Mouse (Mus musculus): ENCODE results near the gene Fam208b.

- TF ChIP-seq CTCF (IDR thresholded peaks at IDR 0.05; ENCODE audit: low read depth, low read length): no peak
- TF ChIP-seq POLR2A (IDR thresholded peaks at IDR 0.05; ENCODE audit: borderline replicate concordance, low read depth, low read length): no peak
Observed at GRCm38 (mm10) chr13:3633895-3634811, 23.2 kb upstream of the Fam208b start, which contains the start of gene Asb13.

All from bone marrow macrophage, adult 2 months (primary cell).